Mouse (Mus musculus) embryonic facial prominence, embryonic 12.5 days (tissue): ENCODE results near the gene Hist1h3a. TPM values are rescaled to one million over a fixed set of nuclear protein-coding genes. Genes with fewer than 3 reads are reported as not detected.
A peak's percentile ranks its signal among the peaks of the same experiment; 100 is the strongest.
"Not testable (repeated sequence)": the region's sequence is repeated elsewhere in the genome, so short reads cannot be mapped to it uniquely, and the experiment has no call there.

Experiments
- ATAC-seq: fragments of 200-750 bp; cut with Nextera tagmentation; 2 replicates; pipeline ENCODE4 v1.8.0; 2017; ENCODE audit not compliant: insufficient number of reproducible peaks, insufficient read depth, low FRiP score, low TSS enrichment
- H3K27ac ChIP-seq: fragments of 300-500 bp; sonication (generic); 2 replicates; pipeline ENCODE4 v1.5.1; 2016; ENCODE audit warnings: mild to moderate bottlenecking
- H3K27me3 ChIP-seq: fragments of 300-500 bp; sonication (generic); 2 replicates; pipeline ENCODE4 v1.6.1; 2016; ENCODE audit warnings: mild to moderate bottlenecking, moderate library complexity
- H3K36me3 ChIP-seq: fragments of 300-500 bp; sonication (generic); 2 replicates; pipeline ENCODE4 v1.6.1; 2016; ENCODE audit warnings: mild to moderate bottlenecking
- H3K4me1 ChIP-seq: fragments of 300-500 bp; sonication (generic); 2 replicates; pipeline ENCODE4 v1.6.1; 2016
- H3K4me2 ChIP-seq: fragments of 300-500 bp; sonication (generic); replicated peaks from 2 replicates; pipeline ENCODE4 v1.6.1; 2016; ENCODE audit warnings: mild to moderate bottlenecking, moderate library complexity
- H3K4me3 ChIP-seq: fragments of 300-500 bp; sonication (generic); 2 replicates; pipeline ENCODE4 v1.5.1; 2016; ENCODE audit warnings: mild to moderate bottlenecking
- H3K9ac ChIP-seq: fragments of 300-500 bp; sonication (generic); 2 replicates; pipeline ENCODE4 v1.6.1; 2016; ENCODE audit warnings: mild to moderate bottlenecking, moderate library complexity
- H3K9me3 ChIP-seq: fragments of 300-500 bp; sonication (generic); 2 replicates; pipeline ENCODE4 v1.6.1; 2016; ENCODE audit warnings: mild to moderate bottlenecking, moderate library complexity
- WGBS: fragments of 180-500 bp; shearing (Covaris S2); methylation state at CpG from one replicate; pipeline ENCODE4 v1.1.7; 2016; 5-methylcytosine and 5-hydroxymethylcytosine counted together
- polyA plus RNA-seq: library from polyadenylated mRNA; unstranded; fragments of >200 nt; fragmentation: Nextera tagmentation; extraction: Ambion mirVana; gene quantifications from 2 replicates; pipeline ENCODE4 v1.2.1, GENCODE M21; 2016

Hist1h3a gene
- polyA plus RNA-seq, result 7.8 and 9.6 TPM in 2 replicates

- peak within 1 kb of the TSS; percentile 56 for H3K9ac ChIP-seq
- WGBS, result under 1% methylated on average over 31 of the region's 52 CpGs
- peak within 1 kb of the TSS; percentile 98 for H3K27ac ChIP-seq
- H3K27me3 ChIP-seq, H3K9me3 ChIP-seq, H3K36me3 ChIP-seq: not testable (repeated sequence)
- H3K4me3 ChIP-seq, result peak within 1 kb of the TSS; percentile 59
- peaks cover 14% of the 10 kb centered on the region for H3K4me1 ChIP-seq
- ATAC-seq, result peak; percentile 80
- H3K4me2 ChIP-seq, result peak within 1 kb of the TSS; percentile 86
Measured at GRCm38 (mm10) chr13:23761871-23762821, at the start of gene Hist1h3a. Gene Hist1h3a (minus strand): TSS chr13:23762386.

- whole genome bisulfite sequencing, result 89% methylated on average over 15 of the region's 15 CpGs
- no peak for ATAC-seq
- no peaks in the 10 kb centered on the region for H3K4me1 ChIP-seq
Measured at GRCm38 (mm10) chr13:23806422-23807052, 44.4 kb upstream of the Hist1h3a start, which contains the start of gene Slc17a2. Gene Slc17a2 (plus strand): TSS chr13:23806993.

GRCm38 (mm10) chr13:23804532-23804931 is 42.3 kb upstream of the Hist1h3a start:
- Histone ChIP-seq H3K4me3 (no peak overlapping the region), H3K9ac (no peak overlapping the region), H3K4me2 (no peak overlapping the region), H3K4me1 (no peaks in the 10 kb centered on the region), H3K9me3 (no peaks in the 10 kb centered on the region), H3K27me3 (no peaks in the 10 kb centered on the region), H3K36me3 (no peaks in the 10 kb centered on the region), H3K27ac (no peak overlapping the region)
- ATAC-seq, result no peak
- 80% methylated on average over 2 of the region's 2 CpGs for WGBS

More at GRCm38 (mm10) chr13:23806422-23807052, 44.4 kb upstream of the Hist1h3a start, which contains the start of gene Slc17a2:
- Histone ChIP-seq H3K9me3 (no peaks in the 10 kb centered on the region), H3K27ac (no peak within 1 kb of the TSS), H3K9ac (no peak within 1 kb of the TSS), H3K4me3 (no peak within 1 kb of the TSS), H3K36me3 (no peaks in the 10 kb centered on the region), H3K27me3 (no peaks in the 10 kb centered on the region), H3K4me2 (no peak within 1 kb of the TSS)

- peaks cover 6% of the 10 kb centered on the region; the same call in 1 of the 2 replicates for H3K4me1 ChIP-seq
- H3K4me3 ChIP-seq, result no peak overlapping the region
- no peaks in the 10 kb centered on the region for H3K9me3 ChIP-seq
- no peaks in the 10 kb centered on the region for H3K27me3 ChIP-seq
- no peak overlapping the region for H3K4me2 ChIP-seq
- no peak overlapping the region for H3K27ac ChIP-seq
- H3K36me3 ChIP-seq, result no peaks in the 10 kb centered on the region
- ATAC-seq, result no peak
- no peak overlapping the region for H3K9ac ChIP-seq
- WGBS, result 53% methylated on average over 5 of the region's 5 CpGs
Measured at GRCm38 (mm10) chr13:23799405-23799804, 37.2 kb upstream of the Hist1h3a start.

- Histone ChIP-seq H3K4me3 (no peak overlapping the region), H3K27me3 (no peaks in the 10 kb centered on the region), H3K4me2 (no peak overlapping the region), H3K27ac (no peak overlapping the region), H3K4me1 (no peaks in the 10 kb centered on the region), H3K9ac (no peak overlapping the region), H3K36me3 (no peaks in the 10 kb centered on the region), H3K9me3 (no peaks in the 10 kb centered on the region)
- 46% methylated on average over 2 of the region's 2 CpGs for WGBS
- no peak for ATAC-seq
Measured at GRCm38 (mm10) chr13:23792520-23792919, 30.3 kb upstream of the Hist1h3a start.

- Histone ChIP-seq H3K36me3 (no peaks in the 10 kb centered on the region), H3K4me2 (no peak overlapping the region), H3K27ac (no peak overlapping the region), H3K27me3 (no peaks in the 10 kb centered on the region), H3K9ac (no peak overlapping the region), H3K4me1 (no peaks in the 10 kb centered on the region), H3K4me3 (no peak overlapping the region), H3K9me3 (no peaks in the 10 kb centered on the region)
- no peak for ATAC-seq
- WGBS, result 86% methylated on average over 4 of the region's 4 CpGs
Measured at GRCm38 (mm10) chr13:23779025-23779424, 16.8 kb upstream of the Hist1h3a start.

GRCm38 (mm10) chr13:23778339-23778738 is 16.2 kb upstream of the Hist1h3a start:
- Histone ChIP-seq H3K4me2 (no peak overlapping the region), H3K9me3 (no peaks in the 10 kb centered on the region), H3K4me1 (no peaks in the 10 kb centered on the region), H3K9ac (no peak overlapping the region), H3K36me3 (no peaks in the 10 kb centered on the region), H3K27me3 (no peaks in the 10 kb centered on the region), H3K4me3 (no peak overlapping the region), H3K27ac (no peak overlapping the region)
- WGBS, result 91% methylated on average over 7 of the region's 7 CpGs
- no peak for ATAC-seq

GRCm38 (mm10) chr13:23772561-23773313 is 10.6 kb upstream of the Hist1h3a start:
- Histone ChIP-seq H3K27me3 (no peaks in the 10 kb centered on the region), H3K4me3 (no peak overlapping the region), H3K9ac (no peak overlapping the region), H3K9me3 (no peaks in the 10 kb centered on the region), H3K27ac (no peak overlapping the region), H3K4me2 (peak overlapping the region; percentile 31), H3K4me1 (peaks cover 3% of the 10 kb centered on the region; the same call in 1 of the 2 replicates), H3K36me3 (no peaks in the 10 kb centered on the region)
- 24% methylated on average over 21 of the region's 21 CpGs for whole genome bisulfite sequencing
- ATAC-seq, result peak; percentile 84; the same call in 1 of the 2 replicates

GRCm38 (mm10) chr13:23769613-23770012 is 7.4 kb upstream of the Hist1h3a start, which contains the start of gene Trim38:
Gene Trim38 (plus strand): TSS chr13:23769913.
- not testable (repeated sequence) for H3K27me3 ChIP-seq, H3K36me3 ChIP-seq, H3K9ac ChIP-seq, H3K9me3 ChIP-seq, H3K4me3 ChIP-seq, H3K4me1 ChIP-seq, H3K27ac ChIP-seq, H3K4me2 ChIP-seq, ATAC-seq
- 77% methylated on average over 2 of the region's 2 CpGs for WGBS

- Histone ChIP-seq H3K9me3 (no peaks in the 10 kb centered on the region), H3K27me3 (no peaks in the 10 kb centered on the region), H3K4me1 (peaks cover 11% of the 10 kb centered on the region; the same call in 1 of the 2 replicates), H3K36me3 (no peaks in the 10 kb centered on the region), H3K4me2 (no peak overlapping the region), H3K27ac (no peak overlapping the region), H3K4me3 (no peak overlapping the region), H3K9ac (no peak overlapping the region)
- ATAC-seq, result no peak
- WGBS, result 56% methylated on average over 5 of the region's 5 CpGs
Measured at GRCm38 (mm10) chr13:23768834-23769397, 6.7 kb upstream of the Hist1h3a start.

GRCm38 (mm10) chr13:23766772-23767171 is 4.6 kb upstream of the Hist1h3a start:
- H3K27me3 ChIP-seq, result no peaks in the 10 kb centered on the region
- H3K27ac ChIP-seq, result no peak overlapping the region
- no peak overlapping the region for H3K9ac ChIP-seq
- H3K9me3 ChIP-seq, result no peaks in the 10 kb centered on the region
- H3K4me2 ChIP-seq, result no peak overlapping the region
- ATAC-seq, result no peak
- H3K4me3 ChIP-seq, result no peak overlapping the region
- no peaks in the 10 kb centered on the region for H3K36me3 ChIP-seq
- H3K4me1 ChIP-seq, result peaks cover 7% of the 10 kb centered on the region; the same call in 1 of the 2 replicates
